Mouse (Mus musculus): ENCODE data around the gene Dhx15. TPM values are rescaled to one million over a fixed set of nuclear protein-coding genes. Genes with fewer than 3 reads are reported as not detected.

Dhx15 gene
- polyA plus RNA-seq, 1 experiment from 2014 or later: 48.4 TPM

DNA sequence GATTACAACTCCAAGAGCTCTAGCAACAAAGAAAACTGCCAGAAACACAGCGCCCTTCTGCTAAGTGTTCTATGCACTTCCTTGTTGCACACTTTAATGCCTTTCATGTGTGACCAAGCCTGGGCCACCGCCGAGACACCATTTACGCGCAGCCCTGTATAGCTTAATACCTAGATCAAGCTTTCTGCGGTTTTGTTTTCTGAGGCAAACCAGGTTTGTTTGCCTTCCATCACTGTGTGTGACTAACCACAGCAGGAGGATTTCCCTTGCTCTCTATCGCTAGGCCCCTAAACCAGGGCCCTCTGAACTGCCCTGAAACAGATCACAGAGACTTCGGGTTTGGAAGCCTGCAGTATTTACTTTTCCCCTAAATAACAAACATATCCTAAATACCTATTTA lies 64.5 kb downstream of the Dhx15 start:
- WGBS: 61% methylated on average over 8 of the region's 8 CpGs
- no peaks in the 10 kb centered on the region for H3K27me3 ChIP-seq (replicated peaks; ENCODE audit: control insufficient read depth, insufficient read depth, low read length)
- no peak for ATAC-seq
- H3K4me1 ChIP-seq (replicated peaks; ENCODE audit: control insufficient read depth, insufficient read depth, low read length): no peaks in the 10 kb centered on the region
- H3K4me2 ChIP-seq (replicated peaks; ENCODE audit: low read depth): no peak overlapping the region
- TF ChIP-seq CTCF (IDR thresholded peaks at IDR 0.05; ENCODE audit: low read depth): no peak
- H3K9ac ChIP-seq (ENCODE audit: low read depth, low read length): no peak overlapping the region
- H3K27ac ChIP-seq (ENCODE audit: low read depth, low read length): no peak overlapping the region
- no peaks in the 10 kb centered on the region for H3K9me3 ChIP-seq (ENCODE audit: control insufficient read depth)
- H3K36me3 ChIP-seq (ENCODE audit: control insufficient read depth, insufficient read depth): no peaks in the 10 kb centered on the region
- H3K4me3 ChIP-seq (ENCODE audit: low read depth, low read length): no peak overlapping the region

DNA sequence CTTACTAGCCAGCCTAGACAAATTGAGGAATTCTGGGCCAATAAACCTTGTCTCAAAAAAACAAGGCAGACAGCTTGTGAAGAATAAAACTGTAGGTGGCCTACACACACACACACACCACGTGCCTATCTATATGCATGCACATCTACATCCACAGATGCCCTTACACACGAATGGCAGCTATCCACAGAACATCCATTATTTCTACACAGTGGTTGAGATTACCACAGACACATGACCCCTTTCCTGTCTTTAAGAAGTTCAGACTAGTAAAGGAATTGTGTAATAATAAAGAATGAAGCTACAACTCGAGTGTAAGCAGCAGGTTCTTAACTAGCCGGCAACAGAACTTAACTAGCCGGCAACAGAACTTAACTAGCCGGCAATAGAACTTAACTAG lies 68.2 kb downstream of the Dhx15 start:
- ATAC-seq: no peak
- TF ChIP-seq CTCF (IDR thresholded peaks at IDR 0.05; ENCODE audit: low read depth): no peak
- no peaks in the 10 kb centered on the region for H3K4me1 ChIP-seq (replicated peaks; ENCODE audit: control insufficient read depth, insufficient read depth, low read length)
- no peaks in the 10 kb centered on the region for H3K9me3 ChIP-seq (ENCODE audit: control insufficient read depth)
- no peak overlapping the region for H3K9ac ChIP-seq (ENCODE audit: low read depth, low read length)
- H3K36me3 ChIP-seq (ENCODE audit: control insufficient read depth, insufficient read depth): no peaks in the 10 kb centered on the region
- WGBS: 81% methylated on average over 6 of the region's 6 CpGs
- H3K4me2 ChIP-seq (replicated peaks; ENCODE audit: low read depth): no peak overlapping the region
- no peak overlapping the region for H3K4me3 ChIP-seq (ENCODE audit: low read depth, low read length)
- 0 out of 2 replicates have a peak, but pooled peaks cover 6% of the 10 kb centered on the region for H3K27me3 ChIP-seq (replicated peaks; ENCODE audit: control insufficient read depth, insufficient read depth, low read length)
- no peak overlapping the region for H3K27ac ChIP-seq (ENCODE audit: low read depth, low read length)

DNA sequence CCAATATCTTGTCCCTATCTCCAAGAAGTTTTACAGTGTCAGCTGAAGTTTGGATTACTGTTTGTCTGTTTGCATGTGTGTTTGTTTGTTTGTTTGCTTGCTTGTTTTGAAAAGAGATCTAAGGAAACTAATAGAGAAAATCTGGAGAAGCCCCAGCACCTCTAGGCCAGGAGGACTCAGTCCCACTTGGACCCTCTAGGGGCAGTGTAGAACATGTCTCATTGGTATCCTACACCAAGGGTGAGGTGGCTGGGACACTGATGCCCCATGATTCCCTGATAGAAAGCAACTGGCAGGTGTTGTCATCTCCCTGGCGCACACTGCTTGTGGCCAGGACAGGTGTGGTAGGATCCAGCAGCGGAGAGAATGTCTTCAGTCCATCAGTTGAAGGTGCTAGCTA lies 70.5 kb downstream of the Dhx15 start:
- Histone ChIP-seq H3K27ac (ENCODE audit: low read depth, low read length) (no peak overlapping the region), H3K4me1 (replicated peaks; ENCODE audit: control insufficient read depth, insufficient read depth, low read length) (peaks cover 5% of the 10 kb centered on the region; the same call in 1 of the 2 replicates), H3K4me2 (replicated peaks; ENCODE audit: low read depth) (no peak overlapping the region), H3K27me3 (replicated peaks; ENCODE audit: control insufficient read depth, insufficient read depth, low read length) (peaks cover 16% of the 10 kb centered on the region), H3K9me3 (ENCODE audit: control insufficient read depth) (no peaks in the 10 kb centered on the region), H3K9ac (ENCODE audit: low read depth, low read length) (no peak overlapping the region), H3K4me3 (ENCODE audit: low read depth, low read length) (no peak overlapping the region), H3K36me3 (ENCODE audit: control insufficient read depth, insufficient read depth) (no peaks in the 10 kb centered on the region)
- TF ChIP-seq CTCF (IDR thresholded peaks at IDR 0.05; ENCODE audit: low read depth): peak; percentile 64
- 71% methylated on average over 2 of the region's 2 CpGs for WGBS
- ATAC-seq: no peak

DNA sequence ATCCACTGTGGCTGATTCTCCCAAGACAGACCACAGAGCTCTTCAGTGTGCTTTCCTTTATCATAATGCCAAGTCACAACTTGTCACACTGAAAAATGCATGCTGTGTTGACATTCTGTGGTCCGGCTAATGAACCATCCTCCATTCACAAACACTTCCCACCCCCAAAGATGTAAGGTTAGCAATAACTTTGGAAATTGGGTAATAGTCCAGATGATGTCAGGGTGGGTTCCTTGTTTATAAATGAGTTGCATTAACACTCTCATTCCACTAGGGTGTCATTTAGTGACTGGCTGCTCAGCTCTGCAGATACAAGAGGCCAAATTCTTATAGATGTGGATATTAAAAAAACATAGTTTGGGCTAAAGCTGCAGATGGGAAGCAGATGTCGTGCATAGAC lies 71.1 kb downstream of the Dhx15 start:
- Histone ChIP-seq H3K9ac (ENCODE audit: low read depth, low read length) (no peak overlapping the region), H3K36me3 (ENCODE audit: control insufficient read depth, insufficient read depth) (no peaks in the 10 kb centered on the region), H3K4me2 (replicated peaks; ENCODE audit: low read depth) (no peak overlapping the region), H3K4me1 (replicated peaks; ENCODE audit: control insufficient read depth, insufficient read depth, low read length) (peaks cover 5% of the 10 kb centered on the region), H3K27ac (ENCODE audit: low read depth, low read length) (no peak overlapping the region), H3K9me3 (ENCODE audit: control insufficient read depth) (no peaks in the 10 kb centered on the region), H3K27me3 (replicated peaks; ENCODE audit: control insufficient read depth, insufficient read depth, low read length) (peaks cover 22% of the 10 kb centered on the region), H3K4me3 (ENCODE audit: low read depth, low read length) (no peak overlapping the region)
- TF ChIP-seq CTCF (IDR thresholded peaks at IDR 0.05; ENCODE audit: low read depth): peak; percentile 50
- WGBS: 75% methylated on average over 2 of the region's 2 CpGs
- ATAC-seq: no peak

DNA sequence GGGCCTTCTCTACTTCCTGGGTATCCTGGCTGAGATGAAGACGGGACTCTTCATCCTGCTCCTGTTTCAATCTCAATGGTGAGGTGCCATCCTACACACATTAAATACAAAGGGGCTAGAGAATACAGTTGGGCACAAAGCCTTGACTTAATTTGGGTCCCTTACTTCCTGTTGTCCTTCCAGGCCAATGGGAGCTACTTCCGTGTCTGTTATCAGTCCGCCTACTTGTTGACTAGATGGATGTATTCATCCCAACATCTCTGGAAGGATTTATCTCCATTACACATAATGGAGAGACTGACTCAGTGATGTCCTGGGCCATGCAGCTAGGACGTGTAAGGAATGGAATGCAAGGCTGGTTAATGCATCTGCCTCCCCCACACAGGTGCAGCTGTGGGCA lies 72.5 kb downstream of the Dhx15 start:
- WGBS: 91% methylated on average over 4 of the region's 4 CpGs
- Histone ChIP-seq H3K9me3 (ENCODE audit: control insufficient read depth) (no peaks in the 10 kb centered on the region), H3K4me2 (replicated peaks; ENCODE audit: low read depth) (no peak overlapping the region), H3K27me3 (replicated peaks; ENCODE audit: control insufficient read depth, insufficient read depth, low read length) (peaks cover 35% of the 10 kb centered on the region), H3K27ac (ENCODE audit: low read depth, low read length) (no peak overlapping the region), H3K4me1 (replicated peaks; ENCODE audit: control insufficient read depth, insufficient read depth, low read length) (peaks cover 7% of the 10 kb centered on the region), H3K36me3 (ENCODE audit: control insufficient read depth, insufficient read depth) (no peaks in the 10 kb centered on the region), H3K4me3 (ENCODE audit: low read depth, low read length) (no peak overlapping the region), H3K9ac (ENCODE audit: low read depth, low read length) (no peak overlapping the region)
- no peak for TF ChIP-seq CTCF (IDR thresholded peaks at IDR 0.05; ENCODE audit: low read depth)
- no peak for ATAC-seq

DNA sequence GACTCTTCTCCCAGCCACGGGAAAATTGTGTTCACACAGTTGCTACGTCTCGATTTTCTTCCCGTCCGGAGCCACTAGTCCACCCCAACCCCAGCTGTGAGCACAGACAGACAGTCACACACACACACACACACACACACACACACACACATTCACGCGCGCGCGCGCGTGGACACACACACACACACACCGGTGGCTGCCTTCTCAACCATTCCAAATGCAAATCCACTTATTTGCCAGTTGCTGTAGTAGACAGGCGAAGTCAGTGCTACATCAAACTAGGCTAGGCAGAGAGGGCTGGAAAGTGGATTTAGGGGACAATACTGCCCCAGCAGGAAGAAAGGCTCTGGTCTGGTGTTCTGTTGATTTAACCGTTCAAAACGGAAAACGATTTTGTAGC lies 73.9 kb downstream of the Dhx15 start:
- Histone ChIP-seq H3K27me3 (replicated peaks; ENCODE audit: control insufficient read depth, insufficient read depth, low read length) (peaks cover 44% of the 10 kb centered on the region), H3K4me3 (ENCODE audit: low read depth, low read length) (peak overlapping the region; percentile 76), H3K9ac (ENCODE audit: low read depth, low read length) (no peak overlapping the region), H3K36me3 (ENCODE audit: control insufficient read depth, insufficient read depth) (no peaks in the 10 kb centered on the region), H3K9me3 (ENCODE audit: control insufficient read depth) (no peaks in the 10 kb centered on the region), H3K4me2 (replicated peaks; ENCODE audit: low read depth) (peak overlapping the region; percentile 99), H3K27ac (ENCODE audit: low read depth, low read length) (no peak overlapping the region), H3K4me1 (replicated peaks; ENCODE audit: control insufficient read depth, insufficient read depth, low read length) (peaks cover 8% of the 10 kb centered on the region)
- WGBS: 5% methylated on average over 17 of the region's 17 CpGs
- ATAC-seq: no peak
- TF ChIP-seq CTCF (IDR thresholded peaks at IDR 0.05; ENCODE audit: low read depth): no peak

DNA sequence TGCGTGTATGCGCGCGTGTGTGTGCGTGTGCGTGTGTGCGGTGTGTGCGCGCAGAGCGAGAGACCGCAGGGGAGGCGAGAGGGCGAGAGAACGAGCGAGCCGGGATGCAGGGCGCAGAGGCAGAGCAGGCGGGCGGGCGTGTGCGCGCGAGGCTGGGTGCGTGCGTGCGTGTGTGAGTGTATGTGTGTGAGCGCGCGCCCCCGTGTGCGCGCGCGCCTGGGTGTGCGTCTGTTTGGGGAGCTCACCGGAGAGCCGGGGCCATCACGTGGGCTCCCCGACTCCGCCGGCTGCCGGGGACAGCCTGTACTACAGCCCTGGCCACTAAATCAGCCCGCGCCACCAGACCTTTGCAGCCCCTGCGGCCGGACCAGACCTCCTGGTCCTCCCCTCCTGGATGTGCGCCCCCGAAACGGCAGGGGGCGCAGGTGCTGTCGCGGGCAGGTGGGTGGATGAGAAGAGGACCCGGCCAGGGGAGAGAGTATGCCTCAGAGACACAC lies 74.4 kb downstream of the Dhx15 start:
- no peaks in the 10 kb centered on the region for H3K36me3 ChIP-seq (ENCODE audit: control insufficient read depth, insufficient read depth)
- under 1% methylated on average over 35 of the region's 53 CpGs for WGBS
- H3K9ac ChIP-seq (ENCODE audit: low read depth, low read length): peak overlapping the region; percentile 50; the same call in 1 of the 2 replicates
- H3K9me3 ChIP-seq (ENCODE audit: control insufficient read depth): no peaks in the 10 kb centered on the region
- TF ChIP-seq CTCF (IDR thresholded peaks at IDR 0.05; ENCODE audit: low read depth): peak; percentile 76
- H3K4me3 ChIP-seq (ENCODE audit: low read depth, low read length): peak overlapping the region; percentile 76
- H3K27me3 ChIP-seq (replicated peaks; ENCODE audit: control insufficient read depth, insufficient read depth, low read length): peaks cover 44% of the 10 kb centered on the region
- peaks cover 8% of the 10 kb centered on the region for H3K4me1 ChIP-seq (replicated peaks; ENCODE audit: control insufficient read depth, insufficient read depth, low read length)
- no peak overlapping the region for H3K27ac ChIP-seq (ENCODE audit: low read depth, low read length)
- ATAC-seq: peak; percentile 68
- H3K4me2 ChIP-seq (replicated peaks; ENCODE audit: low read depth): peak overlapping the region; percentile 99
